Mouse (Mus musculus) kidney, adult 18-20 months (tissue): ENCODE results near the gene Axin2.
A peak's percentile ranks its signal among the peaks of the same experiment; 100 is the strongest.

ENCODE experiments used
- DNase-seq: peaks from one replicate; pipeline ENCODE4 v3.0.0; 2021

Gene Axin2

DNA sequence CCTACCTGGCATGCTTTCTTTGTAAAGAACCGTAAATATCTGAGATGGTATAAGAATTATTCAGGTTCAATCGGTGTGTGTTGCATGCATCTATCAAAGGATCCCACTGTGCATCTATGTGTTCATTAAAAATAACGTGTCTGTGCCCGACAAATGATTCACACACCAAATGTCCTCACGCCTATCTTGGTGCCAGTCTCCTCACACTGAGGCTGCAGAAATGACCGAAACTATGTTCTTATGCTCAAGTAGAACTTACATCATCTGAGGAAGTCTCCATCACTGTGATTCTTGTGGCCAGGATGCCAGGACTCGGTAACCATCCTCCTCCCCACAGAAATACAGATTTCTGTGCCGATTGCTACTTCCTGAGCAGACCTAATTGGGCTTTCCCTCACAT lies 60.9 kb downstream of the Axin2 start:
- no peak for DNase-seq

GRCm38 (mm10) chr11:108983409-108984064 lies 63.4 kb downstream of the Axin2 start:
- DNase-seq = no peak

GRCm38 (mm10) chr11:108984711-108985419 lies 64.7 kb downstream of the Axin2 start:
- no peak for DNase-seq

GRCm38 (mm10) chr11:108985836-108986235 lies 65.7 kb downstream of the Axin2 start:
- DNase-seq = no peak

DNA sequence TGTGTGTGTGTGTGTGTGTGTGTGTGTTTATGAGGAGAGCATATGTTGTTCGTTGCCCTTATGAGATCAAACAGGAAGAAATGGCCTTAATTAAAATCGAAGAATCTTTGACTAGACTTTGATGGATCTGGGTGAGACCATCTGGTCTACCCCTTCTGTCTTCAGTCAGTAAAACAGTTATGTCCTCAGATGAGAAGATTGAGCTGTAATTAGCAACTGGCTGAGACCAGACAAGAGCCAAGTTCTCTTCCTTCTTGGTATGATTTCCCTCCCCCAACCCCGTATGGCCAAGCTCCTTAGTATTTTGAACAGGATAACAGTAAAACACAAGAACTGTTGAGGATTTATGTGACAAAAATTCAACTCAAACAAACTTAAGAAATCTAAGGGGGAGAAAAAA lies 67.1 kb downstream of the Axin2 start:
- DNase-seq = no peak

GRCm38 (mm10) chr11:108987705-108988104 lies 67.6 kb downstream of the Axin2 start:
- DNase-seq = no peak

- DNase-seq = no peak
These were observed 68.1 kb downstream of the Axin2 start for GRCm38 (mm10) chr11:108988258-108988657.

DNA sequence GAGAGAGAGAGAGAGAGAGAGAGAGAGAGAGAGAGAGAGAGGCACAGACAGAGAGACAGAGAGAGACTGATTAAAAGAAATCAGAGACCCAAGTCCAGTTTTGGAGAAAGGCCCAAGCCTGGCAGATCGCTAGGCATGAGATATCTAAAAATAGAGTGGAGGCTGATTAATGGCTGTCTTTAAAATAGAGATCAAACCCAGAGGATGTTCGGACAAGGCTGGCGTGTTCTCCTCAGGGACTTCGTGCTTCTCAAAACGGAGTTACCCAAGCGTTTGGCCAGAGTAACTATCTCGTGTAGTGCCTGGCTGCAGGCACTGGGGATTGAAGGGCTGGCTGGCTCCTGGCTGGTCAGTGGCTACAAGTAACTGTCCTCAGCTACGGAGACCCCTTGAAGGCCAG lies 69.8 kb downstream of the Axin2 start:
- no peak for DNase-seq

DNA sequence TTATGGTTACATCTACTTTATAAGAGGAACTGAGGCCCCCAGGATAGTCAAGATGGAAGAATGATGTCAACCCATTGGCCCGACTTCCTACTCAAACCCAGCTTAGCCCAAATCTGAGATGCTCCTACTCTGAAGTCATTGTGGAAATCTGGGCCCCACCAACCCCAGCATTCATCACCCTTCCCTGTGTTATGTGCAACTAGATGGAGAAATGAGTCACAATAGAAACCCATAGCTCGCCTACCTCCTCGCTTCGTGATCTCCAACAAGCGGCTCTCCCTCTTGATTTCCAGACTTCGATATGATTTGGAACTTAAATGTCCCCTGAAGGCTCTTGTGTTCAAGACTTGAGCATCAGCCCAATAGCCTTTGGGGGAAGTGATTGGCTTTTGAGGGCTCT lies 73.3 kb downstream of the Axin2 start:
- DNase-seq = no peak

- no peak for DNase-seq
These were observed 75.2 kb downstream of the Axin2 start for GRCm38 (mm10) chr11:108995196-108995989.

- no peak for DNase-seq
These were observed 75.9 kb downstream of the Axin2 start for GRCm38 (mm10) chr11:108995990-108996533.

- peak; percentile 6 for DNase-seq
These were observed 77.7 kb downstream of the Axin2 start for GRCm38 (mm10) chr11:108997816-108998215.
